Mouse (Mus musculus) heart, postnatal 10 days (tissue): ENCODE measurements around the gene Slc40a1. TPM values are rescaled to one million over a fixed set of nuclear protein-coding genes. Genes with fewer than 3 reads are reported as not detected.

Experiments
- DNase-seq, 2 experiments: peaks; one replicate each; pipeline ENCODE4 v3.0.0; 2021
- intact Hi-C: fragments of 180-260 bp; cut with DNase I; formaldehyde crosslinking; loops from one replicate; pipeline ENCODE4 v1.15.1; 2025
- total RNA-seq, 2 experiments: library from RNA; stranded (reverse); gene quantifications; 2 replicates each; pipeline ENCODE4 v1.2.3; 2021

The Slc40a1 gene
- 10 to 100 TPM; 15.2 to 19.4 TPM for total RNA-seq

DNA sequence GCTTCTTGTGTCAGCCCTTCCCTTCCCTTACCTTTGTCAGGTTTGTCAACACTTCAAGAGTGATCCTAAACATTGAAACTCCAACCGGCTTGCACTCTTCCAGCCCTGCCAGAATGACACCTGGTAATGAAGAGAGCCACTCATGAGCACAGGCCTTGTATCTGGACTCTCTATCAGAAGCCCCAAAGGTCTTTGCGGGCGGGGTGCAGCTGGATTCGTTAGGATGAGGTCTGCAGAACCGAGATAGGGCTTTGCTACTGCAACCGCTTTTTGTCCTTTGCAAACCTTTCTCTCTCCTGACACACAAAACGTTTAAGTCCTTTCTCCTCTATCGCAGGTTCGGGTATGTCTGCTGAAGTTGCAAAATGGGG is at the start of gene Slc40a1:
Gene Slc40a1 (minus strand): TSS at position 131 of the 371 bp plus-strand sequence.
- intact Hi-C loops: loop anchor here (2.0 kb wide), 1 partner anchor 60 kb away; no protein-coding TSS in a partner anchor
- DNase-seq: no peak

GRCm38 (mm10) chr1:45971314-45971713 is 45.0 kb upstream of the Slc40a1 start:
- DNase-seq: no peak
- intact Hi-C loops: no loop called here

GRCm38 (mm10) chr1:45948988-45949387 is 22.7 kb upstream of the Slc40a1 start:
- intact Hi-C loops: loop anchor here (2.0 kb wide), 1 partner anchor 124 kb away; no protein-coding TSS in a partner anchor
- DNase-seq: no peak

DNA sequence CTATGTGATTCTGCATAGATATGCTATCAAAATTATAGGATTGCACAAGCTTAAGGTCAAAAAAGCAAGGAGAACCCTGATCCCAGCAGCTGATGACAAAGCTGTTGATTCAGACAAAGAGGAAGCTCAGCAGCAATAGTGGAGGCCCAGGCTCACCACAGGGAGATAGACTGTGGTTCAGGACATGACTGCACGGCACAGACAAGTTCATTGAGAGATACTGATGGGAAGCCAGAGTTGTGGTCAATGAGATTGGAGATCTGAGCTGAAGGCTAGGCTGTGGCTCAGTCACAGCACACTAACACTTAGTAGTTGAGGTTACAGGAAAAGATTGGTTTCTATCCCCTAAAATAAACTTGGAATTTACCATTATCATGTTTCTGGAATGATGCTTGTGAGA is 21.5 kb upstream of the Slc40a1 start:
- intact Hi-C loops: loop anchor here (2.0 kb wide), 2 partner anchors 25 to 123 kb away; no protein-coding TSS in a partner anchor

DNA sequence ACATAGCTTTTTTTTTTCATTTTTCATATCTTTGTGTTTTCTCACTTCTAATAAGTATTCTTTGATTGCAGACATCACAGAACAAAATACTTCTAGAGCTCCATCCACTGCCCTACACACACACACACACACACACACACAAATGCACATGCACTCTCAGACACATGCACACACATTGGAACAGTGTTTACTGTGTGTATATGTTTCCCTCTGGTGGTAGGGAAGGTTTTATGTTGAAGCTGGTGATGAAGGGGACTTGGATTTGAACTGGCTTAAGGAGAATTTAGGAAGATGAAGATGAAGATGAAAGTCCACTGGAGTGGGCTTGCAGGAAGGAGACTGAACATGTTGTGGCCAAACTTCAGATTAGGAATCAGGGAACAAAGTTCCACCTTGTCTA is 4.8 kb upstream of the Slc40a1 start:
- DNase-seq: no peak
- intact Hi-C loops: no loop called here

More for the DNA sequence above, 21.5 kb upstream of the Slc40a1 start:
- DNase-seq: no peak

DNA sequence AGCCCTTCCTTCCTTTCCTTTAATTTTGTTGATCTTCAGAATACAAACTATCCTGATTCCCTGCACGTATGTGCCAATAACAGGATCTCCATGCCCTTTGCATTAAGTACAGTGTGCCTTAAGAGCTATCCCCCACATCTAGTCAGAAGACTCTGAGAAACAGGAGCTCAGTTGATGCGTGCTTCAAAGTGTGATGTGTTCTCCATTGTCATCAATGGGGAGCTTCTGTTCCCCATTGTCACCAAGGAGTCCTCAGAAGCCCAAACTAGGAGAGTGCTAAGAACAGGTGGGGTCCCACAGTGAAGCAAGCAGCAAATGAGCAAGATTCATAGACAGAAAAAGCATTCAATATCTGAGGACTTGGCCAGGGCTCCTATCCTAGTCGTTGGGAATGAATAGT is 588 bp upstream of the Slc40a1 start:
- intact Hi-C loops: loop anchor here (2.0 kb wide), 1 partner anchor 60 kb away; no protein-coding TSS in a partner anchor
- DNase-seq: no peak

DNA sequence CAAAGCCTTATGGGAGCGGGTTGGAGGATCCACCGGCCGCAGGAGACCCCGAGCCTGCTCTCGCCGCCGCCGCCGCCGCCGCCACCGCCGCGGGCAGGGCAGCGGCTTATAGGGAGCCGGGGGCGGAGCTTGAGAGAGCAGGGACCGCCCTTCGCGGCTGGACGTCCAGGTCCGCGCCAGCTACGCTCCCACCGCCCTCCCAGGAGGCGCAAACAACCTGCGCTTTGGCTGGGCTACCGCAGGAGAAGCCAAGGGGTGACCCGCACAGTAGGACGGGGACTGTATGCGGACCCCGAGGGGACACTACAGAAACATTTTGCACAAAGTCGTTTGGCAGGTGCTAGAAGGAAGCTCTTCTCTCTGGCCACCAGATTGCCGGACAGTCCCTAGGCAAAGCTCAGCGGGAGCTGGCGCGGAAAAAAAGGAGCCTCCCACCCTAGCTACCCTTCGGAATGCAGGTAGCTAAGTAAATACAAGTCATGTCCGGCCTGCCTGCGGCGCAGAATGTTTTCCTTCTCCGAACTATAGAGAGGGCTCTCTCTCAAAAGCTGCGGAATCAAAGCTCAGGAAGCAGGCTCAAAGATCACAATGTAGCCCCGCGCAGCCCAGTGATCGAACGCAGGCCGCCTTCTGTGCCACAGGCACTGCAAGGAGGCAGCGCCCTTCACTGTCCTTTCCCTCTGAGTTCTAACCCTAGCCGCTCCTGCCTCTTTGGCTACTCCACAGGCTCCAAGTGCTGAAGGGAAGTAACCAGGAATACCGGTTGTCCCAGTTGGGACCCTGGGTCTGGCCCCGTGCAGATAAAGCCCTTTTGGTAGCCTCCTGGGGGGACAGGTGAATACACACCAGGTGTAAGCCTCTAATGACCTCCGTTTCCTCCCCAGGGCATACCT is 577 bp downstream of the Slc40a1 start:
- peak; percentile 85 to 87 for DNase-seq
- intact Hi-C loops: loop anchor here (2.0 kb wide), 2 partner anchors 59 to 101 kb away; no protein-coding TSS in a partner anchor

DNA sequence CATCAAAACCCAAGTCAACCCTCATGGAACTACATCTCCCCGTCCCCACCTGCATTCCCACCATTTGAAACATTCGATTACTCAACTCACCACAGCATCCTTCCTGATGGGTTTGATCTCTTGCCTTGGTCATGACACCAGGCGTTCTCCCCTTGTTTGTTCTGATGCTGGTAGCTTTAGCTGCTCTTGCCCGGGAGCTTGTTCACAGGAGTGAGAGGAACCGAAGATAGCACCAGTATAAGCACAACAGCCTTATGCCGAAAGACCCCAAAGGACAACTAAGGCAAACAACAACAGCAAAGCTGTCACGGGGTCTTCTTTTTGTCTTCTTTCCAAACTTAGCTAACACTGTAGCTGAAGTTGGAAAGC is 1.2 kb downstream of the Slc40a1 start:
- DNase-seq: no peak
- intact Hi-C loops: loop anchor here (2.0 kb wide), 1 partner anchor 100 kb away; no protein-coding TSS in a partner anchor

DNA sequence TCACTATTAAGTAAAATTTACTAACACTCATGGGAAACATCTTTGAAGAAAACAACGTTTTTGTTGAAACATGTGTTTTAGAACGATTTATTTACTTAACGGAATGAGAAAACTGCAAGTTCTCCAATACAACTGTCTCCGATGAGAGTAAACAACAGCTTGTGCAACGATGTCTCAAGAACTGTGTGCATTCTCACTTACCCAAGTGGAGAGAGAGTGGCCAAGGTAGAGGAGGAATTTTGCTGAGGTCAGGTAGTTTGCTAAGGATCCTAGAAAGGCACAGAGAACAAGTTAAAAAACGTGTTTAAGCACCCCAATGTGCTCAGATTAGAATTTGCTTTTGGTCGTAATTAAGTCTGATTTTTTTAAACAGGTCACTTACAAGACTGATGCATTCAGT is 1.8 kb downstream of the Slc40a1 start:
- intact Hi-C loops: loop anchor here (2.0 kb wide), 1 partner anchor 100 kb away; no protein-coding TSS in a partner anchor
- no peak for DNase-seq

DNA sequence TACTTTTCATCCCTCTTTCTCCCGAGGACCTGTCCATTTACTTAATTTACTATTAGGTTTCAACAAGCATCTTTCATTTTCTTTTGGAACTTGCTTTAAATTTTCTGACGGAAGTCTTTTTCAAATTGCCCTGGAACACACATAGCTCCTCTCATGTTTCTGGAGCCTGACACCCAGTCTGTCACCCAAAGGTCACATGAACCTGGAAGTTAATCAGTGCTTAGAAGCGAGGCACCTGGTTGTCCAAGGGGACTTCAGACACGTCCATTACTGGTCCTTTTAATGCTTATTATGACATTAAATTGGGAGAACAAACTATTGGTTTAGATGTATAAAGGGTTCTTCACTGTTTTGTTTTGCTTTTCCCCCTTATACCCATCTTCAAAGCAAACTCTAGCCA is 3.0 kb downstream of the Slc40a1 start:
- DNase-seq: no peak
- intact Hi-C loops: loop anchor here (2.0 kb wide), 1 partner anchor 23 kb away; no protein-coding TSS in a partner anchor

DNA sequence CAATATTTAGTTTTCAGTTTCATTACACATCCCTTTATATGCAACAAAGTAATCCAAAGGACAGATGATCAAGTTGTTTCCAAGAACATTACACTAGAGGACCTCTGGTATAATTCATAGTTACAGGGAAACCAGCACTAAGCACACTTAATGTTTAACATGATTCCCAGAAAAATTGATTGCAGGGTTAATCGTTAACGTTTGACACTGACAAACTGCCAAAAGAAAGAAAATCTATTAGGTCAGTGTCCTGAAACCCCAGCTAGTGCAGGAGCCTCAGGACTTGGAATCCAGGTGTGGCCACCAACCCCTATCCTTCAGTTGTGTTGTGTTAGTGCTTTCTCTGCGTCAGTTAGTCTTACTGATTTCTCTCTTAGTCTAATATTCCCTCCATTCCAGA is 5.6 kb downstream of the Slc40a1 start:
- no peak for DNase-seq
- intact Hi-C loops: no loop called here

DNA sequence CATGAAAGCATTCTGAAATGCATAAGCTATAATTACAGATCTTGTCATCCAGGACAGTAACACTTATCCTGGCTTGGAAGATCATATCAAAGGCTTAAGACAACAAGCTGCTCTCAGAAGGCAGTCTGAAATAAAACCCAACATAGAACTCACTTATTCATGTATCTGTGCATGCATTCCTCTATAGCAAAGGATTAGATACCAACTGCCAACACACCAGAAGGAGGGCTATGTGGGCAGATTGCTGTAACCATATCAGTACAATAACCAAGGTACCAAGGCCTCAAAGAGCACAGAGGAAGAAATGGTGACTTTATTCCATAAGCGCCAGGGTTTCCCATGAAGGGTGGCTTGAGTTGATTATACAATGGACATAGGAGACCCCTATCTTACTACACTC is 6.6 kb downstream of the Slc40a1 start:
- intact Hi-C loops: no loop called here
- no peak for DNase-seq

DNA sequence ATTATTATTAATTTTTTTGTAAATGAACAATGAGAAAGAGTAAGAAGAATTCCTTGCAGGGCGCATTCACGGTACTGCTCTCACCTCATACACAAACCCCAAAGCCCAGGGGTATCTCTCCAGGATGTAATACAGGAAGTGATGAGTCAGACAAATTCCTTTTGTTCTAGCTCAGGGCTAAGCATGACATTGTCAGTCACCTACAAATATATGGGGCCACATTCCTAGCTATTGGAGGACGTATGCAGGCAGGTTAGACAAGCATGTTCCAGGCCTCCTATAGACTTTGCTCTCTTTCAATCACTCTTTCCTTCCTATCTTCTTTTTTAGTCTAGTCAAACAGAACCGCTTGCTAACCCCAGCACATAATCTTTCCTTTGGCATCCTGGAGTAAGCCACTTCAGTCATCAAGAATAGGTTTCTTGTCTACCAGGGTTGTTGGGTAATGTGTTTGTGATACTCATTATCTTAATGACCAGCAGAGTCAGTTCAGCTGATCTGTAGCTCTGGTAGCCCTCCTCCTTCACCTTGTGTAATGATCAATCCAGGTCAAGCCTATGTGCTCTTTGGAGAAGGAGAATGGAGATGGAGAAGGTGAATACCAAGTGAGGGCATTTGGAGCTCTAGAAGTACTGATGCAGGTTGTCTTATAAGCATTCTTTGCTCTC is 9.1 kb downstream of the Slc40a1 start:
- no peak for DNase-seq
- intact Hi-C loops: no loop called here

DNA sequence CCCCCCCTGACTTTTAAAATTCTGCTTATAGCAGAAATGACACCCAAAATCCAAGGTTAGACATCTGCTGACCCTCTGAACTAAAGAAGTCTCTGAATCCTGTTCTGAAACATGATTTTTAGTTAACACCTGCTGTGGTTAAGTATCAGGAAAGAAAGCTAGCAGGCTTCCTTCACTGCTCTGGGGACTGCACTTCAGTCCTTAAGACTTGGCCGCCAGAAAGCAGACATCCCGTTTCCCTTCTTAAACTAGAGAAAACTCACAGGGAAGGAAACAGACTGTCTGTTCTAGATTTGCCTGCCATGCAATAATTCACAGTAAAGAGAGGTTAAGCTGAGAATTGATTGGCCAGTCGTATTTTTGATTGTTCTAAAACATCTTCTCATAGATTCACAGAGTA is 10.1 kb downstream of the Slc40a1 start:
- intact Hi-C loops: no loop called here
- DNase-seq: no peak

DNA sequence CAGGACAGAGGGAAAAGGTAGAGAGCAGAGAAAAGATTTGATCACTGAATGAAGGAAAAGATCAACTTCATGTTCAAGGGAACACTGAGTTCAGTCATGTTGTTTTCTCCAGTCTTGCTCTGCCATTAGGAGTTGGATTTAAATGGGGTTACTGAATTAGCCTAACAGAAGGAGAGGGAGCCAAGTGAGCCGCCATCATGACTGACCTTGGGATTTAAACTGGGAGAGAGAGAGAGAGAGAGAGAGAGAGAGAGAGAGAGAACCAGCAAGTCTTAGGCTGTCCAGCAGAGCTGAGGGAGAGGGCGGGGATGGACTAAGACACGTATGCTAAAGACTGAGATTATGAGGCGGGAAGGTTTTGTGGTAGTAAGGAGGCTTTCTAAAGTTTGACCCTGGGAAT is 12.1 kb downstream of the Slc40a1 start:
- intact Hi-C loops: no loop called here
- DNase-seq: no peak

GRCm38 (mm10) chr1:45905107-45905821 is 21.1 kb downstream of the Slc40a1 start:
- DNase-seq: peak; percentile 42 to 62
- intact Hi-C loops: no loop called here

GRCm38 (mm10) chr1:45904161-45904560 is 22.2 kb downstream of the Slc40a1 start:
- intact Hi-C loops: no loop called here
- DNase-seq: no peak

GRCm38 (mm10) chr1:45898044-45898443 is 28.3 kb downstream of the Slc40a1 start:
- DNase-seq: no peak
- intact Hi-C loops: no loop called here

GRCm38 (mm10) chr1:45894168-45894912 is 32.0 kb downstream of the Slc40a1 start:
- intact Hi-C loops: no loop called here
- peak; percentile 49 to 52 for DNase-seq

DNA sequence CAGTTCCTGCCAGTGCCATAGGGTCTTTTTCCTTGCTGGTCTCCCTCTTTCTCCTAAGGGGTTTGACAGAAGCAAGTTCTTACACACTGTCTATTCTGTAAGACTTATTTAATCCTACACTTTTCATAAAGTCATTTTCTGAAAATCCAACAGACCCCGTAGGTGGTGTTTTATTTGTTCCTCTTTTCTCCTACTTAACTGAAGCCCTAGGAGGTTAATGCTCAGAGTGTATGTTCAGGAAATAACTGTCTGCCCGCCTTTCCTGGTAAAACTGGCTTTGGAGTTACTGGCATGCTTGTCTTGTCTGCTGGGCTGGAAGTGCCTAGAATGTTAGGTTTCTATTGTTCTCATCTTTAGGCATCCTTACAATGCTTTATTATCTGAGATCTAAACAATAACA is 34.3 kb downstream of the Slc40a1 start:
- no peak for DNase-seq
- intact Hi-C loops: no loop called here
